Mouse (Mus musculus) adrenal gland, postnatal 4 days (tissue): ENCODE data around the gene Idnk. TPM values are rescaled to one million over a fixed set of nuclear protein-coding genes. Genes with fewer than 3 reads are reported as not detected.

ENCODE experiments used
- DNase-seq, 2 experiments: peaks; one replicate each; pipeline ENCODE4 v3.0.0; 2021 to 2022; ENCODE audit warnings: low spot score in 2 of 2, mixed read lengths in 2 of 2
- long read RNA-seq, 2 experiments: library from polyadenylated mRNA; stranded (forward); transcript quantifications; one replicate each; pipeline ENCODE4 v2.0.0; 2021
- total RNA-seq, 2 experiments: library from RNA; stranded (reverse); gene quantifications; 2 replicates each; pipeline ENCODE4 v1.2.3; 2021

Gene Idnk
- total RNA-seq, result 10 to 100 TPM; 51.0 to 58.0 TPM
- long read RNA-seq, experiment 1, transcript Idnk-201 (5 exons, 764 nt), result minor isoform, 9 of 44 reads
- long read RNA-seq, experiment 1, transcript Idnk-202 (4 exons, 1,462 nt), result major isoform, 28 of 44 reads
- long read RNA-seq, experiment 1, partial matches to known transcripts, result 0 of 44 reads
- long read RNA-seq, experiment 1, other reads (novel, unspliced or antisense), result 5 of 44 reads
- long read RNA-seq, experiment 2, transcript Idnk-202 (4 exons, 1,462 nt), result major isoform, 28 of 50 reads
- long read RNA-seq, experiment 2, transcript Idnk-201 (5 exons, 764 nt), result minor isoform, 9 of 50 reads
- long read RNA-seq, experiment 2, partial matches to known transcripts, result 1 of 50 reads
- long read RNA-seq, experiment 2, other reads (novel, unspliced or antisense), result 11 of 50 reads

DNA sequence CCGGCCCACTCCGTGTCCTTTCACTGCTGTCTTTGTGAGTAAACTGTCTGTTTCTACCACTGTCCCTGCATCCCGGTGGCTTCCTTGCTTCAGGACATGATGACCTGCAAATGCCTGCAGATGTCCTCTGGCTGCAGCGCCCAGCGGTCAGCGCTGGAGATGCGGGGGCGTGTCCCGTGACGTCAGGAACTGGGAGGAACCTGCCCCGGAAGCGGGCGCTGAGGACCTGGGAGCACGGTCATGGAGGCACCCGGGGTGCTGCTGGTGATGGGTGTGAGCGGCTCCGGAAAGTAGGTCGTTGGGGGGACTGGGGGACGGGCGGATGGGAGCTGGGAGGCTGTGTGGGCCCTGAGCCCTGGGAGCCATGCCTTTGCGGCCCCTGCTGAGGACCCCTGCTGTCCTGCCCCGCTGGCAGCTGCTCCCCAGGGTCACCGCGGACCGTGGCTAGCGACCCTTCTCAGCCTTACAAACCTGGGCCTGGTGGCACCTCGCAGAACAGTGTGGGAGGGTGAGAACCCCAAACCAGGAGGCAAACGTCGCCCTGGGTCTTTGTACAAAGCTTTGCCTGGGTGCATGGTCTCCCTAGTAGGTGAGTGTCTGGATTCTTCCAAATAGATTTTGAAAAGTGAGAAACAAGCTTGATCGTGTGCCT is at the start of gene Idnk:
Gene Idnk (plus strand): TSS at position 203 of the 652 bp plus-strand sequence.
- peak; percentile 69 to 81 for DNase-seq

GRCm38 (mm10) chr13:58111306-58111705 is 46.1 kb upstream of the Idnk start:
- DNase-seq, result no peak

- no peak for DNase-seq
These were observed 45.3 kb upstream of the Idnk start for GRCm38 (mm10) chr13:58112191-58112590.

- no peak for DNase-seq
These were observed 44.8 kb upstream of the Idnk start for GRCm38 (mm10) chr13:58112601-58113041.

GRCm38 (mm10) chr13:58113061-58113900 is 44.2 kb upstream of the Idnk start, which contains the start of gene Klhl3:
Gene Klhl3, minus strand, starts transcription at chr13:58113592.
- DNase-seq, result peak in 1 of 2 experiments; percentile 45

GRCm38 (mm10) chr13:58115227-58115626 is 42.2 kb upstream of the Idnk start:
- no peak for DNase-seq

GRCm38 (mm10) chr13:58116801-58117200 is 40.6 kb upstream of the Idnk start:
- DNase-seq, result no peak

DNA sequence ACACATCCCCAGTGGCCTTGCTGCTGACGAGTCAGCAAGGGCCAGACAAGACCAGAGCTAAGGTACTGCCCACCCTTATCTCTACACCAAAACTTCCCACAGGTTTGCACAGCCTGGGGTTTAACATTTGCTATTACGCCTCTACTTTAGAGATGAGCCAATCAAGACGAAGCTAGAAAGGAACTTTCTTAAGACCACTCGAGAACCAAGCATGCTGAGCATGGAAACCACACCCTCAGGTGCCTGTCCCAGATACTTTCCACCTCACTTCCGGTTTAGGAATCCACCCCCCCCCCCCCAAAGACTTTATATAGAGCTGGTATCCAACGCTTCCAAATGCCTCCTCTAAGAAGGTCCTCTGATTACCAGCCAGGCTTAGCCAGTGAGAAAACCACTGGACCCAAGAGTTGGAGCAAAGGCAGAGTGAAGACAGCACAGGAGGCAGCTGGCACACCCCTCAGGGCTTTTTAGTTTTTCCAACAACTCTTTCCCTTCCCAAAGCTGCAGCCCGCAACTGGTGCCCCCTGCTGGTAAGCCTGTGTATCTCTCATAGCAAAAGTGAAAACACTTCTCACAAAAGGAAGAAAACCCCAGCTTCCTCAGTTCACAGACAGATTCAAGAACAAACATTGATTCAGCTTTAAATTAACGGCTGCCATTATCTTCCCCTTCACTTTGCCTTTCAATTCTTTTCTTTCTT is 40.0 kb upstream of the Idnk start:
- DNase-seq, result peak in 1 of 2 experiments; percentile 59

GRCm38 (mm10) chr13:58122786-58123297 is 34.6 kb upstream of the Idnk start:
- no peak for DNase-seq

- DNase-seq, result no peak
These were observed 34.1 kb upstream of the Idnk start for GRCm38 (mm10) chr13:58123381-58123780.

GRCm38 (mm10) chr13:58124278-58124677 is 33.2 kb upstream of the Idnk start:
- no peak for DNase-seq

DNA sequence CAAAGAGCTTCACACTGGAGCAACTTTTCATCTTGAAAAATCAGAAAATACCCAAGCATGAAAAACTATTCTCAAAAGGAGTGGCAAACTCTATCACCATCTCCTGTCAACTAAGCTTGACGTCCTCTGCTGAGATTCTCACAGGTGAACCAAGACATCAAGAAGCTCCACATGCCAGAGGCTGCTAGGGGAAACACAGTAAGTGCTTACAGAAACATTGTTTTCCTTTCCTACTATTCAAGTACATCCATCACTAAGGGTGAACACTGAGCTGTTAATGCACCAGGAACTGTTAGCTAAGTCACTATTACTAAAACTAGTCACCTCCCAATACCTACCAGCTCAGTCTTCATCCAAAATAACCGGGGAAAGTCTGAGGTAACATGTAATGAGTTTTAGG is 32.5 kb upstream of the Idnk start:
- no peak for DNase-seq

- DNase-seq, result no peak
These were observed 31.3 kb upstream of the Idnk start for GRCm38 (mm10) chr13:58126126-58126525.

DNA sequence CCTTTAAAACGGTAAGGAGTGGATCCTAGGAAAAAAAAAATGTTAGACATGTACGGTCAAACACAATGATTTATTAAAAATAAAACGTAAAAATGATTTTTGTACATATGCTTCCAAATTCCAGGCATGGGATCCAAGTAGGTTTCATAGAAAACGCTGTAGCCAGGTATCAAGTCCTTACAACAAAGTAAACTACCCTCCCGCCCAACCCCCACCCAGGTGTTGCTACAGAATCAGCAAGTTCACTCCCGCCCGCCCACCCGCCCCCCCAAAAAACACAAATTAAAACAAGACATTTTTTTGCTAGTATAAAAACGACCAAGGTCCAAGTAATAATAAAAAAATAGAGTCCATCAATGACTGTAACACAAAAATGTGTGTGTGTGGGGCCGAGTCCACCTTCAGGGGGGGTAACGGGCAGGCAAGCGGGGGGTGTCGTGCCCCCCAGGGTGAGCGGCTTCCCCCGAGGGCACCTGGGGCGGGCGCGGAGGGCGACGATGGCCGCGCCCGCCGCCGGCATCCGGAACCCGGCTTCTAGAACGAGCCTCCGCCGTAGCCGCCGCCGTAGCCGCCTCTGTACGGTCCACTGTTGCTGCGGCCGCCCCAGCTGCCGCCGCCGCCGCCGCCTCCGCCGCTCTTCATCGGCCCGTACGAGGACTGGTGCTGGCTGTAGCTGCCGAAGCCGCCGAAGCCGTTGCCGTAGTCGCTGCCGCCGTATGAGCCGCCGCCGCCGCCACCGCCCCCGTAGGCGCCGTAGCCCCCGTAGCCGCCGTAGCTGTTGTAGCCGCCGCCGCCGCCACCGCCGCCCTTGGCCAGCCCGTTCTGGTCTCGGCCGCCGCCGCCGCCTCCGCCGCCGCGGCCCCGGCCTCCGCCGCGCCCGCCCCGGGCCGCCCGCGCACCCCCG is 30.3 kb upstream of the Idnk start:
- DNase-seq, result no peak

DNA sequence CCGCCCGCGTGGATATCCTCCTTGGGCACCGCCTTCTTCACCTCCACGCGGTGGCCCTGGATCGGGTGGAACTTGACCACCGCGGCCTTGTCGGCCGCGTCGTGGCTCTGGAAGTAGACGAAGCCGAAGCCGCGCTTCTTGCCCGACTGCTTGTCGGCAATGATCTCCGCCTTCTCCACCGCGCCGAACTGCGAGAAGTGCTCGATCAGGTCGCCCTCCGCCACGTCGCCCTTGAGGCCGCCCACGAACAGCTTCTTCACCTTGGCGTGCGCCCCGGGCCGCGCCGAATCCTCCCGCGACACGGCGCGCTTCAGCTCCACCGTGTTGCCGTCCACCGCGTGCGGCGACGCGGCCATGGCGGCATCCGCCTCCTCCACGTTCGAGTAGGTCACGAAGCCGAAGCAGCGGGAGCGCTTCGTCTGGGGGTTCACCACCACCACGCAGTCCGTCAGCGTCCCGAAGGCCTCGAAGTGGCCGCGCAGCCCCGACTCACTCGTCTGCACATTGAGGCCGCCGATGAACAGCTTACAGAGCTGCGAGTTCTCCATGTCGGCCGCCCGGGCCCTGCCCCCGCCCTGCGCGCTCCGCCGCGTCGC is 29.6 kb upstream of the Idnk start:
- peak; percentile 30 to 39 for DNase-seq

DNA sequence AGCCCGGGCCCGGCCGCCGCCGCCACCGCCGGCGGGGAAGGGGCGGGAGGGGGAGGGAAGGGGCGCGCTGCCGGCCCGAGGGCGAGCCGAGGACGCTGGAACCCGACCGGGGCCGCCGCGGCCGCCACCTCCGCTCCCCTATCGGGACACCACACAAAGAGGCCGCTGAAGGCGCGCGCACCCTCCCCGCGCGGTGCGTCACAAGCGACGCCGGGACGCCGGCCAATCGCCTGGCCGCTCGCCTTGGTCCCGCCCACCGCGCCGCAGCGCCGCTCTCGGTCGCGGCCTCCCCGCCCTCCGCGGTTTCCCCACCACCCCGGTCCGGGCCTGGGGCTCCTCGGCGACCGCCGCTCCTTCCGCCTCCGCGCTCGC is 29.1 kb upstream of the Idnk start, which contains the start of gene Hnrnpa0:
Gene Hnrnpa0 (minus strand): TSS at position 161 of the 372 bp plus-strand sequence.
- DNase-seq, result peak; percentile 87 to 96

DNA sequence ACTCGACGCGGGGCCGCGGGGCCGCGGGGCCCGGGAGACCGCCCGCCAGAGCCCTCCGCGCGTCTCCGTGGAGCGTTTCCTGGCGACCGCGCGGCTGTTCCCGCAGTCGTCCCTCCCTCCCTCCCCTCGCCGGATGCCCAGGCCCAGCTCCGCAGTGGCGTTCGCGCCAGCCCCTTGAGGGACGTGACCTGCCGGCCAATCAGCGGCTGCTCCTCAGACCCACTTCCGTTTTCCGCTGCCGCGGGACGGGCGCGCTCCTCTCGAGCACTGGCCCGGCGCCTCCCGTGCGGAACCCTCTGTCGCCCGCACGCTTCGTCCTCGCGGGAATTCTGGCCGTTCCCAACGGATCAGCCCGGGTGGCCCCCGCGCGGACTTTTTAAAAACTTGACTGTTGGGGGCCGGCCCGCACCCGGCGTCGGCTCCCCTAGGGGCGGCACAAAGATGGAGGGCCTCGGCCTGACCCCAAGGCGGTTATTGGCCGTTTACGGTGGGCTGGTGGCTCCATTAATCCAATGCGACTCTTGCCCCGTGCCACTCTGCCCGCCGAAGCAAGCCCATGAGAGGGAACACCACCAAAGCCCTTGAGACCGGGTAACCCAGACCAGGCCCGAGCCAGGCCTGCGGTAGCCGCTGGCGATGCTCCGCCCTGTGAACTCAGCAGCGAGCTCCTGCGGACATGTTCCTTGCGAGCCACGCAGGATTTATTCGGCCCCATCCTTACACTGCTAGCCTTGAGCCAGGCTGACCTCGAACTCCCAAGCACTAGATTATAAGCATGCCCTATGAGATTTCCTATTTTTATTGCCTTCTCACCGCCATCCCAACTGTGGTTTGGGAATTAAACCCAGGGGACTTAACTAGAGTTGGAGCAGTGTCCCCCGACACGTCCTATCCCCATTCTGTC is 28.4 kb upstream of the Idnk start:
- DNase-seq, result peak; percentile 89 to 91

DNA sequence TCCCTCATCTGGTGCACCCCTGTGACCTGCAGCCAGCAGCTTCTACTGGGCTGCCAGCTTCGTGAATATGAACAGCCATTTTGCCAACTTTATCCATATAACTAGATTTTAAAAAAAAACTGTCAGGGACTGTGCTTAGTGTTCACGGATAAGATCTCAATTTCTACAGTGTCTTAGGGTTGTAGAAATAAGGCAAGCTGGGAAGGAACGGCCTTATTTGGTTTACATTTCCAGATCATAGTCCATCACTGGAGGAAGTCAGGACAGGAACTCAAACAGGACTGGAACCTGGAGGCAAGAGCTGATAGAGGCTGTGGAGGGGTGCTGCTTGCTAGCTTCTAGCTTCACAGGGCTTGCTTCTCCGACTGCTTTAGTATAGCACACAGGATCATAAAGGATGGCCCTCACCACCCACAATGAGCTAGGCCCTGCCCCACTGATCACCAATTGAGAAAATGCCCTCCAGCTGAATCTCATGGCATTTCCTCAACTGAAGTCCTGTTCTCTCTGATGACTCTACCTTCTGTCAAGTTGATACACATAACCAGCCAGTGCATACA is 27.7 kb upstream of the Idnk start:
- no peak for DNase-seq
